Mouse (Mus musculus) small intestine, adult 2 months (tissue): ENCODE measurements around the gene Mtch2. TPM values are rescaled to one million over a fixed set of nuclear protein-coding genes. Genes with fewer than 3 reads are reported as not detected.
A peak's percentile ranks its signal among the peaks of the same experiment; 100 is the strongest.

Source experiments
- H3K27ac ChIP-seq: fragments of 200-500 bp; 2 replicates; pipeline ENCODE4 v1.5.1; 2012; ENCODE audit warnings: low read depth, low read length, control low read depth, inconsistent platforms; ENCODE audit not compliant: insufficient read depth
- H3K27me3 ChIP-seq: fragments of 200-500 bp; 2 replicates; pipeline ENCODE4 v1.6.1; 2012; ENCODE audit warnings: mild to moderate bottlenecking, moderate library complexity, low read length, inconsistent platforms; ENCODE audit not compliant: control insufficient read depth, insufficient read depth
- H3K36me3 ChIP-seq: fragments of 200-500 bp; 2 replicates; pipeline ENCODE4 v1.6.1; 2012; ENCODE audit warnings: mild to moderate bottlenecking, low read length, control low read depth, inconsistent platforms; ENCODE audit not compliant: control insufficient read depth, insufficient read depth
- H3K4me1 ChIP-seq: fragments of 200-500 bp; 2 replicates; pipeline ENCODE4 v1.6.1; 2012; ENCODE audit warnings: low read length, inconsistent platforms, mixed read lengths; ENCODE audit not compliant: control insufficient read depth, insufficient read depth, insufficient read length
- H3K4me3 ChIP-seq: fragments of 200-500 bp; 2 replicates; pipeline ENCODE4 v1.5.1; 2012; ENCODE audit warnings: low read depth, mild to moderate bottlenecking, control low read depth, inconsistent platforms, low read length, moderate library complexity
- CTCF ChIP-seq: fragments of 200-500 bp; IDR thresholded peaks from 2 replicates; pipeline ENCODE4 v1.5.1; 2012; ENCODE audit warnings: low read depth, mild to moderate bottlenecking, control low read depth, inconsistent platforms, low read length, moderate library complexity, mixed read lengths; ENCODE audit not compliant: insufficient replicate concordance, insufficient read length; ENCODE audit errors: extremely low read depth
- POLR2A ChIP-seq: fragments of 200-500 bp; IDR thresholded peaks from 2 replicates; pipeline ENCODE4 v1.6.1; 2012; ENCODE audit warnings: low read depth, mild to moderate bottlenecking, control low read depth, inconsistent platforms, low read length, moderate library complexity
- WGBS: fragments of 180-500 bp; shearing (Covaris S2); methylation state at CpG from one replicate; pipeline ENCODE4 v1.1.7; 2018; 5-methylcytosine and 5-hydroxymethylcytosine counted together
- polyA plus RNA-seq: library from polyadenylated mRNA; depleted of rRNA; stranded (reverse); fragments of >200 nt; gene quantifications from 2 replicates; pipeline ENCODE4 v1.2.3, GENCODE M21; 2012

Mtch2 gene
- polyA plus RNA-seq, 1 experiment, result 85.5 TPM

- Histone ChIP-seq H3K4me1 (peaks cover 8% of the 10 kb centered on the region), H3K27ac (peak overlapping the region; percentile 86; the same call in 1 of the 2 replicates), H3K4me3 (no peak overlapping the region), H3K27me3 (no peaks in the 10 kb centered on the region), H3K36me3 (0 out of 2 replicates have a peak, but pooled peaks cover under 1% of the 10 kb centered on the region)
- 53% methylated on average over 5 of the region's 5 CpGs for WGBS
- no peak for TF ChIP-seq CTCF
- TF ChIP-seq POLR2A, result no peak
Observed at GRCm38 (mm10) chr2:90844262-90844661, 2.7 kb upstream of the Mtch2 start.

- Histone ChIP-seq H3K4me3 (no peak overlapping the region), H3K27ac (peak overlapping the region; percentile 94), H3K36me3 (peaks cover 5% of the 10 kb centered on the region), H3K27me3 (no peaks in the 10 kb centered on the region), H3K4me1 (peaks cover 11% of the 10 kb centered on the region)
- no peak for TF ChIP-seq CTCF
- TF ChIP-seq POLR2A, result no peak
- WGBS, result 35% methylated on average over 5 of the region's 5 CpGs
Observed at GRCm38 (mm10) chr2:90845234-90845633, 1.7 kb upstream of the Mtch2 start.

- Histone ChIP-seq H3K27ac (peak overlapping the region; percentile 98), H3K36me3 (peaks cover 15% of the 10 kb centered on the region), H3K4me1 (peaks cover 15% of the 10 kb centered on the region), H3K27me3 (no peaks in the 10 kb centered on the region), H3K4me3 (no peak overlapping the region)
- TF ChIP-seq CTCF (no peak), POLR2A (no peak)
- 27% methylated on average over 6 of the region's 6 CpGs for WGBS
Observed at GRCm38 (mm10) chr2:90846171-90846570, 784 bp upstream of the Mtch2 start.

- 2% methylated on average over 8 of the region's 8 CpGs for WGBS
- peaks cover 18% of the 10 kb centered on the region for H3K36me3 ChIP-seq
- peak overlapping the region; percentile 98 for H3K27ac ChIP-seq
- no peak for TF ChIP-seq CTCF
- H3K27me3 ChIP-seq, result no peaks in the 10 kb centered on the region
- peak overlapping the region; percentile 51 for H3K4me3 ChIP-seq
- peaks cover 15% of the 10 kb centered on the region for H3K4me1 ChIP-seq
Observed at GRCm38 (mm10) chr2:90846597-90846954, 379 bp upstream of the Mtch2 start.

- WGBS, result under 1% methylated on average over 13 of the region's 13 CpGs
- Histone ChIP-seq H3K36me3 (peaks cover 27% of the 10 kb centered on the region), H3K4me1 (peaks cover 15% of the 10 kb centered on the region), H3K27me3 (no peaks in the 10 kb centered on the region), H3K27ac (peak overlapping the region; percentile 81), H3K4me3 (peak overlapping the region; percentile 79)
- no peak for TF ChIP-seq CTCF
- no peak for TF ChIP-seq POLR2A
Observed at GRCm38 (mm10) chr2:90847681-90848050, 711 bp downstream of the Mtch2 start.

- peaks cover 33% of the 10 kb centered on the region for H3K36me3 ChIP-seq
- 31% methylated on average over 5 of the region's 5 CpGs for WGBS
- TF ChIP-seq CTCF (no peak), POLR2A (no peak)
- no peaks in the 10 kb centered on the region for H3K27me3 ChIP-seq
- no peak overlapping the region for H3K4me3 ChIP-seq
- H3K4me1 ChIP-seq, result peaks cover 15% of the 10 kb centered on the region
- peak overlapping the region; percentile 46; the same call in 1 of the 2 replicates for H3K27ac ChIP-seq
Observed at GRCm38 (mm10) chr2:90848331-90848730, 1.4 kb downstream of the Mtch2 start.

GRCm38 (mm10) chr2:90850401-90850800, 3.4 kb downstream of the Mtch2 start:
- peaks cover 51% of the 10 kb centered on the region for H3K36me3 ChIP-seq
- TF ChIP-seq POLR2A (no peak), CTCF (no peak)
- 100% methylated on average over 1 of the region's 1 CpGs for WGBS

GRCm38 (mm10) chr2:90861486-90861885, 14.5 kb downstream of the Mtch2 start:
- Histone ChIP-seq H3K36me3 (peaks cover 64% of the 10 kb centered on the region), H3K4me1 (no peaks in the 10 kb centered on the region), H3K27me3 (no peaks in the 10 kb centered on the region), H3K27ac (no peak overlapping the region), H3K4me3 (no peak overlapping the region)
- WGBS, result 90% methylated on average over 2 of the region's 2 CpGs
- TF ChIP-seq CTCF (no peak), POLR2A (no peak)

More at GRCm38 (mm10) chr2:90850401-90850800, 3.4 kb downstream of the Mtch2 start:
- Histone ChIP-seq H3K27ac (no peak overlapping the region), H3K4me3 (no peak overlapping the region), H3K4me1 (peaks cover 11% of the 10 kb centered on the region), H3K27me3 (no peaks in the 10 kb centered on the region)
